Mouse (Mus musculus) thymus, postnatal 4 days (tissue): ENCODE measurements around the gene Wdr11.

Experiments used
- DNase-seq: peaks from one replicate; pipeline ENCODE4 v3.0.0; 2021

Wdr11 gene

GRCm38 (mm10) chr7:129591371-129592131 is at the start of gene Wdr11:
Gene Wdr11 (plus strand): TSS chr7:129591863.
- peak; percentile 84 for DNase-seq

DNA sequence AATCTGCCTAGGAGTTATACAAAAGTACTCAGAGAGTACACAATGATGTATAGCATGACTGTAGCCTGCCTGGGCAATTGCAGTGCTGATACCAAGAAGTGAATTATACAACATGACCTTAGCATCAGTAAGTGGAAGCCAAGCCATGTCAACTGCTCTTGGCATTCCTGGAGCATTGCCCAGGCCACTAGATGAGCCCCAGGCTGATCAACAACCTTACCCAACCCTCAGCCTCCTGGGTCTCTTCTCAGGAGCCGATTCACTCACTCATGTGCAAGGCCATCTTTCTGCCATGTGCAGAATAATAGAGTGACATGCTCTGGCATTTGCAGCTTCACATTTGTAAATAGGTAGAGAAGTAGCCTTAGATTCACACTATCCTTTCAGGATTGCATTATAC is 24.1 kb upstream of the Wdr11 start:
- no peak for DNase-seq

- no peak for DNase-seq
These were observed 23.3 kb upstream of the Wdr11 start for GRCm38 (mm10) chr7:129568338-129568737.

GRCm38 (mm10) chr7:129574471-129574870 is 17.2 kb upstream of the Wdr11 start:
- DNase-seq: no peak

DNA sequence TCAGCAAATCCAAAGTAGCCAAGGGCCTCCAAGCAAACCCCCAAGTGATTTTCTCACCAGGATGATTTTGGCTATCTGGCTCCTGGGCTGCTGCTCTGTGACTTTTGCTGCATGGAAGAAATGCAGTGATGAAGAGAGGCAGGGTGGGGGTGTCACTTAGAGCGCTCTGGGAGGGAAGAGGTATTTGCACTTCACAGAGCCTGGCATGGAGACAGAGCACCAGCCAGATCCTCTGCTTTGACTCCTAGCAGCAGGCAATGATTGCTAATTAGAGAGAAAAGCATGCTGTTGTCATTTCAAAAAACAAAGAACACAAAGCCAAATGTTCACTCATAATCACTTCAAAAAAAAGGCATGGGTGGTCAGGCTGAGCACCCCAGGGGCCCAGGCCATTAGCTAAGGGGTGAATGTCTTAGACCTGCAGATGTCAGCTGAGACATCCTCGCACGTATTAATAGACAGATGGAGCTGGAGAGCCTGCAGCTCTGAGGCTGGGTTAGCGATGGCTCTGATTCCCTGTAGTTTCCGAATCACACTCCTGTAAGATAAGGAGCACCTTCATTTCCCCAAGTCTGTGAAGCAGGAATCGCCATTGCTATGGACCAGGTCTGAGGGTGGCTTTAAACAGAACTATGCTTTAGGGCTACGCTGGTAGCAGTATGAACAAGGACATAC is 16.4 kb upstream of the Wdr11 start:
- DNase-seq: no peak

DNA sequence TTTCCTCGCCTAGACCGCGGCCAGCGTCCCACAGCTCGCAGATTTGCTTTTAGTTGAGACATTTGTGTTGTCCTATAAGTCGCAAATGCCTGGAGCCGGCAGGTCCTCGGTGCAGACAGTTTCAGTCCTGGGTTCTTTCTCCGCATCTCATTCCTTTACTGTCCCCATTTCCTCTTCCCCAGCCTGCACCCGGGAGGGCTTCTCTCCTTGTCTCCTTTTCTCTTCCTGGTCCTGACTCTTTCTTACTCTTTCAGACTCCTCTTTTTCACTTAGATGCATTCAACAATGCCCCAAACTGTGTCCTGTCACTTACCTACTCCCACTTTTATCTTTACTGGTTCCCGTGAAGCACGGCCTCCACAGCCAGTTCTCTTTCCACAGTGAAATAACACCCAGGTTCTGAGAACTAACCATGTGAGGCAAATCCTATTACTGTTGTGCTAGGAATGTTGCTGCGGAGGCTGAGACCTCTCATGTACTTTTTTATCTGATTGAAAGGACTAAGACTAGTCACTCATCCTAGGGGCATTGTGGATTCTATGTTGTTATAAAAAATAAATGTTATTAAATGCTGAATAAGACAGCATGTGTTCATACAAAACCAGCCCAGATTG is 576 bp downstream of the Wdr11 start:
- no peak for DNase-seq

- DNase-seq: no peak
These were observed 5.5 kb downstream of the Wdr11 start for GRCm38 (mm10) chr7:129597186-129597585.

- no peak for DNase-seq
These were observed 14.6 kb downstream of the Wdr11 start for GRCm38 (mm10) chr7:129606291-129606690.

DNA sequence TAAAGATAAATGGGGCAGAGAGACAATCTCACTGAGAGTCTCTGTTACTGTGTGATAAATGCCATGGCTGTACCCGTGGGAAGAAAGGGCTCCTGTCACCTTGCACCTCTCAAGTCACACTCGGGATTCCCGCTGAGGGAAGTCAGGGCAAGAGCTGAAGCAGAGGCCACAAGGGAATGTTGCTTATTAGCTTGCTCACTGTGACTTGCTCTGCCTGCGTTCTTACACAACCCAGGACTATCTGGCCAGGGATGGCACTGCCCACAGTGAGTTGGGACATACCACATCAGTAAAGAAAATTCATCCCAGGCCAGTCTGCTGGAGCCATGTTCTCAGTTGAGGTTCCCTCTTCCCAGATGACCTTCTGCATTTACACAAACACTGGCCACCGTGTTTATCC is 29.5 kb downstream of the Wdr11 start:
- DNase-seq: no peak

GRCm38 (mm10) chr7:129630351-129630750 is 38.7 kb downstream of the Wdr11 start:
- no peak for DNase-seq

DNA sequence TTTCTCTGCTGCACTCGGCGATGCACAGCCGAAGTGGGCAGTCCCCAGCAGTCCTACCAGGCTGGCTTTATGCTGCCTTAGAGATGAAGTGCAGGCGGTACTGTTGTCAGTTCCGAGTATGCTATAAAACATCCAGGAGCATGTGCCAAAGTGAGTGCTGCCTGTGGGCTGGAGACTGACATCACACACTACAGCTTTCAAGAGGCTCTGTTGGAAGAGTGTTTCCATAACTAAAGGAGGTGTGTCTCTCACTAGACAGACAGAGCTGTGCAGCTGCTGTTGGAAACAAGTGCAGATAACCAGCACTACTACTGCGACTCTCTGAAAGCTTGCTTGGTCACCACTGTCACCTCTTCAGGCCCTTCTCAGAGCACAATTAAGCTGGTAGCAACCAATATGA is 39.8 kb downstream of the Wdr11 start:
- DNase-seq: no peak

- DNase-seq: no peak
These were observed 44.4 kb downstream of the Wdr11 start for GRCm38 (mm10) chr7:129635898-129636640.

GRCm38 (mm10) chr7:129636992-129637391 is 45.3 kb downstream of the Wdr11 start:
- no peak for DNase-seq

GRCm38 (mm10) chr7:129637906-129638475 is 46.3 kb downstream of the Wdr11 start:
- no peak for DNase-seq

GRCm38 (mm10) chr7:129639006-129639405 is 47.3 kb downstream of the Wdr11 start:
- no peak for DNase-seq

DNA sequence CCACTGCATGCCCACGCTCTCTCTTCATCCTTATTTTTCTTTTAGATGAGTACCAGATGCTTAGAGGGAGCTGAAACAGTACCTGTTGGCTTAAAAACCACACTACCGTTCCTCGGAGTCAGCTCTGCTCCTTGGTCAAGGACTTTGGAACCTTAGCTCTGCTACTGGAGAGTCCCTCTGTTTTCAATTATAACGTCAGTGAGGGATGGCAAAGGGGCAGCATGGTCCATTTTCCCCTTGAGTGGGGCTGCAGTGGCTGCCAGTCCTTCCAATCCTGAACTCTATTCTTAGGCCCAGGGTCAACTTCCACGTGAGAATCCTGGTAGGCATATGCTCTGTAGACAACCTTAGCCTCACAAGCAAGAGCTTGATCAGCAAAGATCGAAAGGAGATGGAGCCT is 48.2 kb downstream of the Wdr11 start:
- DNase-seq: no peak

DNA sequence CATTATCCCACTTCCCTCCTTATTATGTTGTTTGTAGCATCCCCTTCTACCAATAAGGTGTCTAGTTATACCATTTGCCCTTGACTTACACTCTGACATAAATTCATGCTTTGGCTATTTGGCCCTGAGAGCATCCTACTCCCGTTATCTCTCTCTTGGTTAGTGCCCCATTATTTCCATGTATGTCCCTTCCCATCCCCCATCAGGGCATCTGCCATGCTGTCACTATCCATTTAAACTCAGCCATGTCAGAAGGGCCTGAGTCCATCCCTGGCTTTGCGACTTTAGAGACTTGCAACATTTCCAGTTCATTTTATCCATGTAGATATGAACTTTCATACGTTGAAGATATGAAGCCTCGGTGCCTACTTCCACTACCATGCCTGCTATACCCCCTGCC is 51.6 kb downstream of the Wdr11 start:
- DNase-seq: no peak

- peak; percentile 23 for DNase-seq
These were observed 56.1 kb downstream of the Wdr11 start for GRCm38 (mm10) chr7:129647798-129648197.

GRCm38 (mm10) chr7:129648938-129649337 is 57.3 kb downstream of the Wdr11 start:
- peak; percentile 89 for DNase-seq

- no peak for DNase-seq
These were observed 59.1 kb downstream of the Wdr11 start for GRCm38 (mm10) chr7:129650717-129651116.

DNA sequence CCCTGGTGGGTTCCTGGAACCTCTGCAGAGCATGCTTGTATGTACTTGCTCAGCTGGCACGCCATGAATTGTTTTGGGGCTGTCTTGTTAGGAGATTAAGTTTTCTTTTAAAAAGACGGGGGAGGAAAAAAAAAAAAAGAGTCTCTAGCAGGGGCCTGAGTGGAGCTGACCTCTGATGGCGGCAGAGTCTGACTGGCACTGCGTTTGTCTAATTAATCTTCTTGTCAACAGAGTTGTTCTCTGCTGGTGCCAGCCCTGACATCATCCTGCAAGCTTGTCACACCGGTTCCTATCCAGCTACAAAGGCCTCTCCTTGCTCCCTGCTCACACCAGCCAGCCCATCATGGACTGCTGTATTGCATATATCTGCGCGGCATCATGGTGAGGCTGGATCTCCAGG is 60.1 kb downstream of the Wdr11 start:
- DNase-seq: no peak

- no peak for DNase-seq
These were observed 61.3 kb downstream of the Wdr11 start for GRCm38 (mm10) chr7:129652901-129653460.
